Mouse (Mus musculus) small intestine, adult 2 months (tissue): ENCODE results near the gene Gm11214. TPM values are rescaled to one million over a fixed set of nuclear protein-coding genes. Genes with fewer than 3 reads are reported as not detected.
A peak's percentile ranks its signal among the peaks of the same experiment; 100 is the strongest.

ENCODE experiments used
- H3K27ac ChIP-seq: fragments of 200-500 bp; 2 replicates; pipeline ENCODE4 v1.5.1; 2012; ENCODE audit warnings: low read depth, low read length, control low read depth, inconsistent platforms; ENCODE audit not compliant: insufficient read depth
- H3K27me3 ChIP-seq: fragments of 200-500 bp; 2 replicates; pipeline ENCODE4 v1.6.1; 2012; ENCODE audit warnings: mild to moderate bottlenecking, moderate library complexity, low read length, inconsistent platforms; ENCODE audit not compliant: control insufficient read depth, insufficient read depth
- H3K36me3 ChIP-seq: fragments of 200-500 bp; 2 replicates; pipeline ENCODE4 v1.6.1; 2012; ENCODE audit warnings: mild to moderate bottlenecking, low read length, control low read depth, inconsistent platforms; ENCODE audit not compliant: control insufficient read depth, insufficient read depth
- H3K4me1 ChIP-seq: fragments of 200-500 bp; 2 replicates; pipeline ENCODE4 v1.6.1; 2012; ENCODE audit warnings: low read length, inconsistent platforms, mixed read lengths; ENCODE audit not compliant: control insufficient read depth, insufficient read depth, insufficient read length
- H3K4me3 ChIP-seq: fragments of 200-500 bp; 2 replicates; pipeline ENCODE4 v1.5.1; 2012; ENCODE audit warnings: low read depth, mild to moderate bottlenecking, control low read depth, inconsistent platforms, low read length, moderate library complexity
- CTCF ChIP-seq: fragments of 200-500 bp; IDR thresholded peaks from 2 replicates; pipeline ENCODE4 v1.5.1; 2012; ENCODE audit warnings: low read depth, mild to moderate bottlenecking, control low read depth, inconsistent platforms, low read length, moderate library complexity, mixed read lengths; ENCODE audit not compliant: insufficient replicate concordance, insufficient read length; ENCODE audit errors: extremely low read depth
- POLR2A ChIP-seq: fragments of 200-500 bp; IDR thresholded peaks from 2 replicates; pipeline ENCODE4 v1.6.1; 2012; ENCODE audit warnings: low read depth, mild to moderate bottlenecking, control low read depth, inconsistent platforms, low read length, moderate library complexity
- WGBS: fragments of 180-500 bp; shearing (Covaris S2); methylation state at CpG from one replicate; pipeline ENCODE4 v1.1.7; 2018; 5-methylcytosine and 5-hydroxymethylcytosine counted together
- polyA plus RNA-seq: library from polyadenylated mRNA; depleted of rRNA; stranded (reverse); fragments of >200 nt; gene quantifications from 2 replicates; pipeline ENCODE4 v1.2.3, GENCODE M21; 2012

Gm11214 gene
- polyA plus RNA-seq, 1 experiment = not detected

- peaks cover 2% of the 10 kb centered on the region; the same call in 1 of the 2 replicates for H3K4me1 ChIP-seq
- H3K4me3 ChIP-seq = no peak overlapping the region
- TF ChIP-seq POLR2A (no peak), CTCF (no peak)
- 85% methylated on average over 4 of the region's 4 CpGs for WGBS
- H3K36me3 ChIP-seq = no peaks in the 10 kb centered on the region
- H3K27me3 ChIP-seq = no peaks in the 10 kb centered on the region
- no peak overlapping the region for H3K27ac ChIP-seq
Observed at GRCm38 (mm10) chr4:63702006-63702704, 39.0 kb upstream of the Gm11214 start.

GRCm38 (mm10) chr4:63699749-63700148, 36.6 kb upstream of the Gm11214 start:
- no peaks in the 10 kb centered on the region for H3K36me3 ChIP-seq
- H3K27ac ChIP-seq = no peak overlapping the region
- peaks cover 2% of the 10 kb centered on the region; the same call in 1 of the 2 replicates for H3K4me1 ChIP-seq
- 53% methylated on average over 3 of the region's 3 CpGs for WGBS
- TF ChIP-seq CTCF = no peak
- no peaks in the 10 kb centered on the region for H3K27me3 ChIP-seq
- H3K4me3 ChIP-seq = no peak overlapping the region

GRCm38 (mm10) chr4:63696921-63697320, 33.7 kb upstream of the Gm11214 start:
- no peaks in the 10 kb centered on the region for H3K27me3 ChIP-seq
- H3K4me1 ChIP-seq = peaks cover 2% of the 10 kb centered on the region; the same call in 1 of the 2 replicates
- no peaks in the 10 kb centered on the region for H3K36me3 ChIP-seq
- TF ChIP-seq POLR2A (no peak), CTCF (no peak)
- 93% methylated on average over 4 of the region's 4 CpGs for WGBS
- H3K4me3 ChIP-seq = no peak overlapping the region
- no peak overlapping the region for H3K27ac ChIP-seq

- H3K4me1 ChIP-seq = no peaks in the 10 kb centered on the region
- H3K27ac ChIP-seq = no peak overlapping the region
- H3K36me3 ChIP-seq = no peaks in the 10 kb centered on the region
- TF ChIP-seq CTCF (no peak), POLR2A (no peak)
- no peak overlapping the region for H3K4me3 ChIP-seq
- no peaks in the 10 kb centered on the region for H3K27me3 ChIP-seq
Observed at GRCm38 (mm10) chr4:63692351-63692750, 29.2 kb upstream of the Gm11214 start.

- no peak for TF ChIP-seq POLR2A
- no peak for TF ChIP-seq CTCF
- Histone ChIP-seq H3K27me3 (no peaks in the 10 kb centered on the region), H3K36me3 (no peaks in the 10 kb centered on the region), H3K4me1 (peaks cover 11% of the 10 kb centered on the region; the same call in 1 of the 2 replicates), H3K27ac (no peak overlapping the region), H3K4me3 (no peak overlapping the region)
- WGBS = 90% methylated on average over 8 of the region's 8 CpGs
Observed at GRCm38 (mm10) chr4:63687429-63687828, 24.2 kb upstream of the Gm11214 start.

GRCm38 (mm10) chr4:63686157-63686556, 23.0 kb upstream of the Gm11214 start:
- no peak overlapping the region for H3K4me3 ChIP-seq

GRCm38 (mm10) chr4:63685253-63685525, 22.0 kb upstream of the Gm11214 start:
- 47% methylated on average over 4 of the region's 4 CpGs for WGBS
- no peak overlapping the region for H3K4me3 ChIP-seq
- no peaks in the 10 kb centered on the region for H3K27me3 ChIP-seq
- H3K36me3 ChIP-seq = no peaks in the 10 kb centered on the region
- peaks cover 11% of the 10 kb centered on the region; the same call in 1 of the 2 replicates for H3K4me1 ChIP-seq
- no peak for TF ChIP-seq CTCF
- no peak for TF ChIP-seq POLR2A
- peak overlapping the region; percentile 58; the same call in 1 of the 2 replicates for H3K27ac ChIP-seq

More at GRCm38 (mm10) chr4:63686157-63686556, 23.0 kb upstream of the Gm11214 start:
- Histone ChIP-seq H3K4me1 (peaks cover 11% of the 10 kb centered on the region; the same call in 1 of the 2 replicates), H3K27me3 (no peaks in the 10 kb centered on the region), H3K36me3 (no peaks in the 10 kb centered on the region), H3K27ac (no peak overlapping the region)
- TF ChIP-seq CTCF (peak; percentile 48; the same call in 1 of the 2 replicates), POLR2A (no peak)
